Mouse (Mus musculus) liver, embryonic 11.5 days (tissue): Measurements from ENCODE around the gene Zbtb43. TPM values are rescaled to one million over a fixed set of nuclear protein-coding genes. Genes with fewer than 3 reads are reported as not detected.

Experiments used
- ATAC-seq: fragments of 200-750 bp; cut with Nextera tagmentation; replicated peaks from 2 replicates; pipeline ENCODE4 v1.8.0; 2017; ENCODE audit warnings: moderate number of reproducible peaks, mild to moderate bottlenecking, moderate TSS enrichment, moderate library complexity; ENCODE audit not compliant: low FRiP score
- DNase-seq: peaks from one replicate; pipeline ENCODE4 v3.0.0-alpha.2; 2017; ENCODE audit warnings: low spot score
- H3K27ac ChIP-seq: fragments of 300-500 bp; sonication (generic); 2 replicates; pipeline ENCODE4 v1.5.1; 2014; ENCODE audit warnings: mild to moderate bottlenecking, low read depth, low read length, control low read depth
- H3K27me3 ChIP-seq: fragments of 300-500 bp; sonication (generic); replicated peaks from 2 replicates; pipeline ENCODE4 v1.6.1; 2014; ENCODE audit warnings: low read length, mixed read lengths; ENCODE audit not compliant: control insufficient read depth, insufficient read depth
- H3K36me3 ChIP-seq: fragments of 300-500 bp; sonication (generic); 2 replicates; pipeline ENCODE4 v1.6.1; 2014; ENCODE audit warnings: mild to moderate bottlenecking, low read length, moderate library complexity, mixed read lengths; ENCODE audit not compliant: control insufficient read depth, insufficient read depth
- H3K4me1 ChIP-seq: fragments of 300-500 bp; sonication (generic); replicated peaks from 2 replicates; pipeline ENCODE4 v1.6.1; 2014; ENCODE audit warnings: low read length, mixed read lengths; ENCODE audit not compliant: control insufficient read depth, insufficient read depth
- H3K4me2 ChIP-seq: fragments of 300-500 bp; sonication (generic); 2 replicates; pipeline ENCODE4 v1.6.1; 2014; ENCODE audit warnings: mild to moderate bottlenecking, control low read depth, moderate library complexity
- H3K4me3 ChIP-seq: fragments of 300-500 bp; sonication (generic); 2 replicates; pipeline ENCODE4 v1.5.1; 2014; ENCODE audit warnings: low read depth, low read length, control low read depth
- H3K9ac ChIP-seq: fragments of 300-500 bp; sonication (generic); 2 replicates; pipeline ENCODE4 v1.6.1; 2014; ENCODE audit warnings: low read depth, low read length, control low read depth
- H3K9me3 ChIP-seq: fragments of 300-500 bp; sonication (generic); 2 replicates; pipeline ENCODE4 v1.6.1; 2016; ENCODE audit warnings: low read length, inconsistent platforms, mixed read lengths; ENCODE audit not compliant: control insufficient read depth
- WGBS: fragments of 180-500 bp; shearing (Covaris S2); extraction: QIAGEN DNeasy Blood & Tissue Kit; methylation state at CpG from one replicate; pipeline ENCODE4 v1.1.7; 2014; 5-methylcytosine and 5-hydroxymethylcytosine counted together
- polyA plus RNA-seq: library from polyadenylated mRNA; unstranded; fragments of >200 nt; fragmentation: Nextera tagmentation; extraction: Ambion mirVana; gene quantifications from 2 replicates; pipeline ENCODE4 v1.2.1, GENCODE M21; 2014

Zbtb43 gene
- polyA plus RNA-seq, 1 experiment from 2014 or later, result 14.1 TPM

DNA sequence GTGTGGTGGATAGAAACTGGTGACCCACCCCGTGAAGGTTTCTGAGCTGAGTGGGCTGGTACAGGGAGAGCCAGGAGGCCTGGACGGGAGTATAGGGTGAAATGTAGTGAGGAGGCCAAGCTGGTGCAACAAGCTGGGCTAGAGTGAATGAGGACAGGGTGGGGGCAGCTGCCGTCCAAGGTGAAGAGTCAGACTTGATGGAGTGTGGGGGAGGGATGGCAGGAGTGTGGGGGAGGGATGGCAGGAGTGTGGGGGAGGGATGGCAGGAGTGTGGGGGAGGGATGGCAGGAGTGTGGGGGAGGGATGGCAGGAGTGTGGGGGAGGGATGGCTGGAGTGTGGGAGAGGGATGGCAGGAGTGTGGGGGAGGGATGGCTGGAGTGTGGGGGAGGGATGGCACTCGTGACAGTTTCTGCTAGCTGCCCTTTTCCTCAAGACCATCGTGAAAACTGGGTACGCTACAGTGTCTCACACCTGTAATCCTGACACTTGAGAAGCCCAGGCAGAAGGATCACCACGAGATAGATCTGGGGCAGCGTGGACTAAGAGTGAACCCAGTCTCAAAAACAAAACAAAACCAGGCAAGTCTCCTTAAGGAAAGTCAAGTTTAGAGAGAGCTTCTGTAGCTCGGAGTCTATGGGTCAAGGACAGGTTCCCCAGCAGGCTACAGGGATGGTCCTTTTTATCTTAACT is 28.2 kb downstream of the Zbtb43 start:
- ATAC-seq (no peak), DNase-seq (no peak)
- H3K4me3 ChIP-seq, result no peak overlapping the region
- no peak overlapping the region for H3K4me2 ChIP-seq
- H3K27ac ChIP-seq, result no peak overlapping the region
- peaks cover 13% of the 10 kb centered on the region for H3K4me1 ChIP-seq
- no peaks in the 10 kb centered on the region for H3K9me3 ChIP-seq
- H3K36me3 ChIP-seq, result no peaks in the 10 kb centered on the region
- no peaks in the 10 kb centered on the region for H3K27me3 ChIP-seq
- 15% methylated on average over 9 of the region's 9 CpGs for WGBS
- no peak overlapping the region for H3K9ac ChIP-seq

DNA sequence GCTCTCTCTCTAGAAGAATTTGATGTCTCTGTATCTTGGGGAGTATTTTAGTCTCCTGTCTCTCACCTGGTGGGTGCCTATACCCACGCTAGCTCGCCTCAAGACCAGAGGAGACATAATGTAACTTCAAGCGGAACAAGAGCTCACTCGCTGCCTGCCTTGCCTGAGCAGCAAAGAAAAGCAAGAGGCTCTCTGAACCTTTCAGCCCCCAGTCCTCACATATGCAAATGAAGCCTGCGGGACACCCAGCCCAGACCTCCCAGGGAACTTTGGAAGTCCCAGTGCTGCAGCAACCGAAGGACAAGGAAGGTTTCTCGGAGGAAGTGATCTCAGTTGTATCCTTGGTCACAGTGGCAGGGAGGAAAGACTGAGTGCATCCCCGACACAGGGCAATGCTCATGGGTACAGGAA is 28.9 kb downstream of the Zbtb43 start:
- no peak overlapping the region for H3K4me2 ChIP-seq
- no peak for DNase-seq

DNA sequence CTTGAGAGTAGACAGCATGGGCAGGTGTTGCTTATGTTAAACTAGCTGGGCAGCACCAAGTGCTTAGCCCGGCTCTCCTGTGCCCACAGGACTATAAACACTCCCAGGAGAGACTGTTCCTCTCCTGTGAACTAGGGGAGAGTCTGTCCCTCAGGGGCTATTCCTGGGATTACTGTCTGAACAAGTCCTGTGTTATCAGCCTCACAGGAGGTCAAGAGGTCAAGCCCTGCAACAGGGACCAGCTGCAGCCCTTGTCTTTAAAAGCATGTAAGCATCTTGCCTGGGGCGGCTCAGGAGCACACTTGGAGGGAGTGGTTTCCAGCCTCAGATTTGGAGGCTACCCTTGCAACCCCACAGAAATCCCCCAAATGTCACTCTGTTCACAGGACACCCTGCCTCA is 30.0 kb downstream of the Zbtb43 start:
- 35% methylated on average over 2 of the region's 2 CpGs for WGBS
- no peak overlapping the region for H3K27ac ChIP-seq

More for the DNA sequence above, 28.9 kb downstream of the Zbtb43 start:
- Histone ChIP-seq H3K4me1 (peaks cover 13% of the 10 kb centered on the region), H3K27me3 (no peaks in the 10 kb centered on the region), H3K4me3 (no peak overlapping the region), H3K27ac (no peak overlapping the region), H3K36me3 (no peaks in the 10 kb centered on the region), H3K9ac (no peak overlapping the region), H3K9me3 (no peaks in the 10 kb centered on the region)
- ATAC-seq, result no peak
- 22% methylated on average over 8 of the region's 8 CpGs for WGBS

DNA sequence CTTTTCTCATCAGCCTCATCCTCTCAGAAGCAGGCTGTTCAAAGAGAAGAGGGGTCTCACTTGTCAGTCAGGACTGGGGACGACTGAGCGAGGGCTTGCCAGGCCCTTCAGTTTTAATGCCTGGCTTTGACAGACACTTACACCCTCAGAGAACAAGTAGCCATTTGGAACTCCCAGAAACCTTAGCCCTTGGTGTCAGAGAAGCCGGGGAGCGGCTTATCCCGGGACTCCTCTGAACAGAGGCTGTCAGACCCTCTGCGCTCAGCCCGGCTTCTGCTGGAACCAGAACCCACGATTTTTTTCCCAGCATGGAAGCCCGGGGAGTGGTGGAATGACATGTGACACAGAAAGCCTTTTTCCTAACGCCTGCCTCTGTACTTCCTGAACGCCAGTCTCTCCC is 31.2 kb downstream of the Zbtb43 start:
- Histone ChIP-seq H3K4me3 (no peak overlapping the region), H3K27ac (no peak overlapping the region), H3K9ac (no peak overlapping the region), H3K9me3 (no peaks in the 10 kb centered on the region), H3K4me1 (peaks cover 13% of the 10 kb centered on the region), H3K27me3 (no peaks in the 10 kb centered on the region), H3K36me3 (no peaks in the 10 kb centered on the region), H3K4me2 (no peak overlapping the region)
- 64% methylated on average over 11 of the region's 11 CpGs for WGBS
- ATAC-seq, result no peak
- DNase-seq, result no peak

More for the DNA sequence above, 30.0 kb downstream of the Zbtb43 start:
- Histone ChIP-seq H3K27me3 (no peaks in the 10 kb centered on the region), H3K36me3 (no peaks in the 10 kb centered on the region), H3K9ac (no peak overlapping the region), H3K4me1 (peaks cover 13% of the 10 kb centered on the region), H3K9me3 (no peaks in the 10 kb centered on the region), H3K4me2 (no peak overlapping the region), H3K4me3 (no peak overlapping the region)
- ATAC-seq, result no peak
- DNase-seq, result no peak

DNA sequence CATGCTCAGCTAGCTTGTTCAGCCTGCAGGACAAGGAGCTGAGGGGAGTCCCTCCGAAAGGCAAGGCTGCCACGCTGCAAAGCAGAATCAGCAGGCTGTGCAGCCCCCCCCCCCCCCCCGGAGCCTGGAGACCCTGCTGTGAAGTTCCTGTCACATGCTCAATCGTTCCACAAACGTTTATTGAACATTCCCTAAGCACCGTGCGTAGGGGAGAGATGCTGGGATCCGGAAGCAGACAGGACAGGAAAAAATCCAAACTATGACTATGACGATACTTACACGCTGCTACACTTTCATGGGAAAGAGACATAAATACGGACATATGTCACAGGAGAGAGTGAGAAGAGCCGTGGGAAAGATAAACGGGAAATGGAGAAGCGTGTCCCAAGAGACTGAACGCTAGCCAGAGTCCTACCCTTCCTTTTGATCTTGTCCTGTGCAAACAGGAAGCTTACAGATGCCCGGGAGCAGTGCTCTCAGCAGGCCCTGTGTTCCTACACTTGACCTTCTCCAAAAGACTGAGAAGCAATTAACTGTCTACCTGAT is 32.3 kb downstream of the Zbtb43 start:
- H3K9me3 ChIP-seq, result no peaks in the 10 kb centered on the region
- no peaks in the 10 kb centered on the region for H3K27me3 ChIP-seq
- ATAC-seq (no peak), DNase-seq (no peak)
- no peaks in the 10 kb centered on the region for H3K36me3 ChIP-seq
- 11% methylated on average over 16 of the region's 16 CpGs for WGBS
- H3K4me3 ChIP-seq, result no peak overlapping the region
- H3K4me1 ChIP-seq, result peaks cover 13% of the 10 kb centered on the region
- peak overlapping the region; percentile 53 for H3K4me2 ChIP-seq
- H3K27ac ChIP-seq, result no peak overlapping the region
- H3K9ac ChIP-seq, result 0 out of 2 replicates have a peak overlapping the region, but pooled peaks have one; percentile 11

DNA sequence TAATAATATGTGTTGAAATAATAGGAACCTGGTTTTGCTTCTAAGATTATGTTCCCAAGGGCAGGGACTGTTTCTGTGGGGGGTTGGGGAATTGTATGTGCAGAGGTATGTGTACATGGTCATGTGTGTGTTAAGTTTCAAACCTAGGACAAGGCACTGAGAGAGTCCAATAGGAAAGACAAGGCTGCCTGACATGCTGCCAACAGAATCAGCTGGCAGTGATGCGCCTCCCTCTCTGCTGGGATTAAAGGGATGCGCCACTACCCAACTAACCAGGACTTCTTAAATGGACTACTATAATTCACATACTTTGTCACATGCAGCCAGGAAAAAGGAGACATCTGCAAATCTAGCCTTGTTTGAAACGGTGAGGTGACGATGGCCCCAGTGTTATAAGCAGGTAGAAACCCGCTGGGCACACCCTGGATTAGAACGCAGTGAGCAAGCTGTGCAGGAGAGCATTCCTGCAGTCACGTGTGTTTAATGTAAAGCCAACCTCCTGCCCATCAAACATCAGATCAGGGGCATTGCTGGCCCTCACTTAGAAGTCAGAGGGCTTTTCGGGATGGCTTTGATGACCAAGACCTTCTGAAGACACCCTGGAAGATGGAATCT is 33.2 kb downstream of the Zbtb43 start:
- 54% methylated on average over 8 of the region's 8 CpGs for WGBS
- no peak for ATAC-seq
- Histone ChIP-seq H3K36me3 (no peaks in the 10 kb centered on the region), H3K4me3 (no peak overlapping the region), H3K9me3 (no peaks in the 10 kb centered on the region), H3K4me1 (peaks cover 13% of the 10 kb centered on the region), H3K27ac (no peak overlapping the region), H3K27me3 (no peaks in the 10 kb centered on the region), H3K4me2 (no peak overlapping the region; the same call in 1 of the 2 replicates), H3K9ac (no peak overlapping the region)
- DNase-seq, result no peak

DNA sequence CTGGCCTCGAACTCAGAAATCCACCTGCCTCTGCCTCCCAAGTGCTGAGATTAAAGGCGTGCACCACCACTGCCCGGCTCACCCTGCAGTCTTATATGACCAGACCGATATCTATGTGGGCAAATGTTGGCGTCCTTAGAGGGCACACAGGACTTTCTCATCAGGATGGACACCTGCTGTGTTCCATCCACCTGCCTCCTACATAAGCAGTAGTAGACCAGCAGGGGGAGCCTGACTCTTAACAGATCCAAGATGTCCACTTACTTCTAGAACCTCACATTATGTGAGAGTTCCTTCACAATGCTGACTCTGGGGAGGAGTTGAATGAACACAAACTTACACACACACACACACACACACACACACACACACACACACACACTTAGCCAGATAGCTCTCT is 35.5 kb downstream of the Zbtb43 start:
- ATAC-seq (no peak), DNase-seq (no peak)
- Histone ChIP-seq H3K36me3 (no peaks in the 10 kb centered on the region; the same call in 1 of the 2 replicates), H3K9me3 (no peaks in the 10 kb centered on the region), H3K4me3 (no peak overlapping the region), H3K9ac (no peak overlapping the region), H3K27me3 (no peaks in the 10 kb centered on the region), H3K4me2 (no peak overlapping the region), H3K4me1 (peaks cover 22% of the 10 kb centered on the region), H3K27ac (no peak overlapping the region)
- 50% methylated on average over 5 of the region's 5 CpGs for WGBS

DNA sequence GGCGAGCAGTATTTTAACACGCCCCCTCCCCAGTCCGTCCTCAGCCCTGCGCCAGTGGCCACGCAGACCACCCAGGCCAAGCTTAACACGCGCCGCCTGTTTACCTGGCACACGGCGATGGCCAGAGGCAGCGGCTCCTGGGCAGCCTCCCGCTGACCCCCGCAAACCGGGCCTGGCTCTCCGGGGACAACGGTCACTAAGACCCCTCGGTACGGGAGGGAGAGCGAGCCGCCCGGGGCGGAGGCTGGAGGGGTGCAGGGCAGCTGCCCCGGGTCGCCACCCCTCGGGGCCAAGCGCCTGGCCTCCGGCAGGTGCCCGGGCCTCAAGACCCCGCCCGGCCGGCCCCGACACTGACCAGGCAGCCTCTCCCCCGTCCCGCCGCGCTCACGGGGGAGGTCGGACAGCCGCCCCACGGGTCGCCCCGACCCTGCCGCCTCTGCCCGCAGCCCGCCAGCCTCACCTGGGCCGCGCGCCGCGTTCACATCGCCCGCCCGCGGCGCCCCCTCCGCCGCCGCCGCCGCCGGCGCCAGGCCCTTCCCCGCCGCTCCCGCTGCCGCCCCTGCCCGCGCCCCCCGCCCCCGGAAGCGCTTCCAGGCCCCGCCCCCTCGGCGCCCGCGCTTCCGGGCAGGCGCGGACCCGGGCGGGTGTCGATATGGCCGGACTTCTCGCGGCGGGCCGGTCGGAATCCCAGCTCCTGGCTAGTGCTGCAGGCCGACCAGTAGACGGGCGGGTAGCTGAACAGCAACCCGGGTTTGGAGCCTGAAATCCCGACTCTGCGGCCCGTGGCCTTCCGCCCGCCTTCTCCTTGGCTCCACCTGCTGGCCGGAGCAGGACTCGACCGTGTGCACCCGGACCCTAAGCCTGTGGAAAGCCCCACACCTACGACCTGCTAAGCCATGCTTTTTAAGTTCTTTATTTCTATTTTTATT is 37.3 kb downstream of the Zbtb43 start, which contains the start of gene Zbtb34:
Zbtb34 (minus strand) TSS at position 554 of the 929 bp plus-strand sequence.
- peak; percentile 82 for DNase-seq
- under 1% methylated on average over 87 of the region's 102 CpGs for WGBS
- Histone ChIP-seq H3K4me3 (peak within 1 kb of the TSS; percentile 100), H3K4me1 (peaks cover 17% of the 10 kb centered on the region), H3K9me3 (no peaks in the 10 kb centered on the region), H3K27me3 (no peaks in the 10 kb centered on the region), H3K27ac (peak within 1 kb of the TSS; percentile 80), H3K9ac (peak within 1 kb of the TSS; percentile 95), H3K4me2 (peak within 1 kb of the TSS; percentile 90), H3K36me3 (peaks cover 4% of the 10 kb centered on the region; the same call in 1 of the 2 replicates)
- ATAC-seq, result peak; percentile 74
